Mouse (Mus musculus): ENCODE measurements around the gene Gm43720. TPM values are rescaled to one million over a fixed set of nuclear protein-coding genes. Genes with fewer than 3 reads are reported as not detected.

The Gm43720 gene
- 0.22 and 0.28 TPM in 2 replicates for polyA plus RNA-seq (2015; fragmentation: Nextera tagmentation; extraction: Ambion mirVana)

GRCm38 (mm10) chr5:138279585-138280424, at the start of gene Gm43720, which contains the start of the genes Gpc2 and Stag3:
Gene Gm43720 (minus strand): TSS chr5:138279958.
Gene Gpc2 (minus strand): TSS chr5:138280005.
Gene Stag3 (plus strand): TSS chr5:138280240.

DNA sequence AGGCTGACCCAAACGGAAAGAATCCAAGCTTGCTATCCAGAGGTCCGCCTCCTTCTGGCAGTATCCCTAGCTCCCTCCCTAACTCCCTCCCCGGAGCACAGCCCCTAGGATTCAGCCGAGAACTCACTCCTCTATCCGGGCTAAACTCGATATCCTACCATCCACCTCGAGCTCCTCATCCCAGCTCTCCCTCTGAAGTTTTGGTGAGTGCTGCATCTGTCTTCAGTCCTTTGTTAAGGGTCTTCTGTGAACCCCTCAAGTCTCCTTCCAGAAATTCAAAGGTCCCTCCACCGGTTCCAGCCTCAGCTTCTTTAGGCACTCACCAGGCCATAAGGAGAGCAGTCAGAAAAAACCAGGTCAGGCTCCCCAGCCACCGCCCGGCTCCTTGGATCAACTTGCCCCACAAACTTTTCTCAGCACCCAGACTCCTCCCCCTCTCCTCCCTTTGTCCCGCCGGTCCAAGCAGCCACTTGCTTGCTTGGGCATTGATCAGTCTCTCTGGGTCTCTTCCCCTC, 7.3 kb downstream of the Gm43720 start, which contains the start of gene Gal3st4:
Gal3st4 (minus strand) TSS at position 432 of the 515 bp plus-strand sequence.

DNA sequence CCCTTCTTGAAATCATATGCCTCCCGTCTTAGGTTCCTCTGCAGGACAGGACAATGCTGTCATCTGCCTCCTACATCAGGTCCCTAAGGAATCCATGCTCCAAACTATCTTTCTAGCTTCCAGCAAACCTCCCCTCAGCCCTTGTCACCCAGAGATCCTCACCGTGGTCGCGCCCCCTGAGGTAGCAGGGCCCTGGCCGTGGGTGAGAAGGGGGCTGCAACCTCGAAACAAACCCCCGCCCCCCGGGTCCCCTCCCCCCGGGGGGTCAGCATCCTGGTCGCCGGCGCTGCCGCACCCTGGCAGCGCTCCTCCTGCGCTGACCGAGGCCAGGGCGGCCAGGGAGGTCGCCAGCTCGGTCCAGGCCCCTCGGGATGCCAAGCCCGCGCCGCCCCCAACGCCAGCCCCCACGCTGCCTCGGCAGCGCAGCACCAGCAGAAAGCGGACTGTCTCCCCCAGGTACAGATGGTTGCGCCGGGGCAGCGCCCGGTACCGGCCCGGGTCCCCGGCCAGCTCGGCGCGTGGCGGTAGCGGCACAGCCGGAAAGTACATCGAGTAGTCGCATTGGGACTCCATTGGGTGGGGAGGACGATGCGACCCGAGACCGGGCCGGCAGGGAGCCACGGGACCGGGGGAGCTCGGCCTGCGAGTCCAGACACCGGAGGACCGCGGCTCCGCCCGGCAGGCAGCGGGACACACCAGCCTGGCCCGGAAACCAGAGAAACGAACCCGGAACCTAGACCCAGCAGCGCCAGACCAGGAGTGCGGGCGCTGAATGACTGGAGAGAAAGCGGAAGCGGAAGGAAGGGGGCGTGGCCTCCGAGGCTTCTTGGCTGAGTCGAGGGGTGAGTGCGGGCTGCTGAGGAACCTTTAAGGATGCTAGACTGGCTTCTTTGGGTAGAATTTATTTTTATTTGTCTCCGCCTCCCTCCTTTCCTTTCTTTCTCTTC, 16.2 kb downstream of the Gm43720 start, which contains the start of gene BC037034:
BC037034 (minus strand) TSS at position 774 of the 947 bp plus-strand sequence.

GRCm38 (mm10) chr5:138255353-138256093, 24.2 kb downstream of the Gm43720 start, which contains the start of gene Lamtor4:
Gene Lamtor4 (plus strand): TSS chr5:138255482.

DNA sequence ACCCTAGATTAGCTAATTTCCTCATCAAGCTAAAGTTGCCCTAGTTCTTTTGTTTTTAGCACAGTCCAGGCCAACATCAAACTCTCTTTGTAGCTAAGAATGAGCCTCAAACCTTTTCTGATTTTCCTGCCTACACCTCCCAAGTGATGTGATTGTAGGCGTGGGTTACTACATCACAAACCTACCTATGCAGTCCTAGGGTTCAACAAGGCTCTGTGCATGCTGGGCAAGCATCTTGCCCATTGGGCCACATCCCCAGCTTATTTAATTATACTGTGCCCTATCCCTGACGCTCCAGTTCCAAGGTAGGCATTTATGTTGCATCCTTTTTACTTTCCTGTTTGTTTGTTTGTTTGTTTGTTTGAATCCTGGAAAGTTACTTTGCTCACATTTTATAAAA, 54.1 kb downstream of the Gm43720 start, which contains the start of gene Nxpe5:
Nxpe5 (plus strand) TSS at position 199 of the 400 bp plus-strand sequence.

Other genes starting within 250 kb of the Gm43720 start
- gene Smok3c, start 226.8 kb downstream of the Gm43720 start, polyA plus RNA-seq (2015; fragmentation: Nextera tagmentation; extraction: Ambion mirVana), result not detected in 2 replicates
- 8.4 and 10.3 TPM in 2 replicates for gene Zkscan1, start 194.9 kb downstream of the Gm43720 start, polyA plus RNA-seq (2015; fragmentation: Nextera tagmentation; extraction: Ambion mirVana)
- gene Zscan21, start 163.1 kb downstream of the Gm43720 start, polyA plus RNA-seq (2015; fragmentation: Nextera tagmentation; extraction: Ambion mirVana), result 27.5 and 28.0 TPM in 2 replicates
- gene Zfp113, start 124.2 kb downstream of the Gm43720 start, polyA plus RNA-seq (2015; fragmentation: Nextera tagmentation; extraction: Ambion mirVana), result 9.4 and 12.4 TPM in 2 replicates
- 198 and 240 TPM in 2 replicates for gene Cops6, start 118.9 kb downstream of the Gm43720 start, polyA plus RNA-seq (2015; fragmentation: Nextera tagmentation; extraction: Ambion mirVana)
- 9.8 and 16.1 TPM in 2 replicates for gene Ap4m1, start 108.0 kb downstream of the Gm43720 start, polyA plus RNA-seq (2015; fragmentation: Nextera tagmentation; extraction: Ambion mirVana)
- gene Mcm7, start 107.5 kb downstream of the Gm43720 start, polyA plus RNA-seq (2015; fragmentation: Nextera tagmentation; extraction: Ambion mirVana), result 55.5 and 71.3 TPM in 2 replicates
- 35.0 and 47.4 TPM in 2 replicates for gene Taf6, start 92.5 kb downstream of the Gm43720 start, polyA plus RNA-seq (2015; fragmentation: Nextera tagmentation; extraction: Ambion mirVana)
- gene Cnpy4, start 92.5 kb downstream of the Gm43720 start, polyA plus RNA-seq (2015; fragmentation: Nextera tagmentation; extraction: Ambion mirVana), result 36.8 and 39.6 TPM in 2 replicates
- 6.1 and 7.2 TPM in 2 replicates for gene Mblac1, start 85.6 kb downstream of the Gm43720 start, polyA plus RNA-seq (2015; fragmentation: Nextera tagmentation; extraction: Ambion mirVana)
- 0.22 and 0.44 TPM in 2 replicates for gene Nxpe5, start 54.1 kb downstream of the Gm43720 start, polyA plus RNA-seq (2015; fragmentation: Nextera tagmentation; extraction: Ambion mirVana)
- gene Lamtor4, start 24.5 kb downstream of the Gm43720 start, polyA plus RNA-seq (2015; fragmentation: Nextera tagmentation; extraction: Ambion mirVana), result 145 and 181 TPM in 2 replicates
- gene BC037034, start 15.9 kb downstream of the Gm43720 start, polyA plus RNA-seq (2015; fragmentation: Nextera tagmentation; extraction: Ambion mirVana), result 5.3 and 6.4 TPM in 2 replicates
- gene Gal3st4, start 7.1 kb downstream of the Gm43720 start, polyA plus RNA-seq (2015; fragmentation: Nextera tagmentation; extraction: Ambion mirVana), result 1.0 and 1.4 TPM in 2 replicates
- 4.1 and 5.5 TPM in 2 replicates for gene Gpc2, start within 50 bp of the Gm43720 start, polyA plus RNA-seq (2015; fragmentation: Nextera tagmentation; extraction: Ambion mirVana)
- gene Stag3, start 282 bp upstream of the Gm43720 start, polyA plus RNA-seq (2015; fragmentation: Nextera tagmentation; extraction: Ambion mirVana), result 0.80 and 1.1 TPM in 2 replicates
- 0.17 and 0.57 TPM in 2 replicates for gene Pvrig, start 62.0 kb upstream of the Gm43720 start, polyA plus RNA-seq (2015; fragmentation: Nextera tagmentation; extraction: Ambion mirVana)
- 16.2 and 19.4 TPM in 2 replicates for gene Zfp157, start 161.5 kb upstream of the Gm43720 start, polyA plus RNA-seq (2015; fragmentation: Nextera tagmentation; extraction: Ambion mirVana)

All from adrenal gland, postnatal 0 days (tissue).